Mouse (Mus musculus) ovary, postnatal 36 days (tissue): ENCODE measurements at regions not wholly inside any gene's neighbourhood (a gene's known extent, or its start where the extent isn't known, plus 50 kb on each side); places are given as distances from the start of the nearest gene placed in this dataset.

Source experiments
- DNase-seq: peaks from one replicate; pipeline ENCODE4 v3.0.0; 2022; ENCODE audit warnings: low spot score, mixed read lengths

DNA sequence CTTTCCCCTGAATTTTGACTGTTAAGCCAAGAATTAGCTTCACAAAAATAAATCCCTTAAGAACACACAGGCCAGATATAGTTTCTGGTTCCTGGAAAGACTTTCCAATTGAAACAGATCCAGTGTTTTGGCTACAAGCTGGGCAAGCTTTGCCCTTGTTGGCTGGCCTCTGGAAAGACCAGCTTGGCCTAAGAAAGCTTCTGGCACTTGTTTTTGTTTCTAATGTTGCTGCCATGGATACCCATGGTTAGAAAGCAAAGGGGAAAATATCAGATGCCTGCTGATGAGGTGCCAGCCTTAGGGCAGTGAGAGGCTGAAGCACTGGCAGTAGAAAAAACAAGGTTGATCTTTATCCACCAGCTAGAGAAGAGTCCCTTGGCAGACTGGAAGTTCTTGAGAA lies 228.2 kb downstream of the Klhl13 start:
- DNase-seq: peak; percentile 3

DNA sequence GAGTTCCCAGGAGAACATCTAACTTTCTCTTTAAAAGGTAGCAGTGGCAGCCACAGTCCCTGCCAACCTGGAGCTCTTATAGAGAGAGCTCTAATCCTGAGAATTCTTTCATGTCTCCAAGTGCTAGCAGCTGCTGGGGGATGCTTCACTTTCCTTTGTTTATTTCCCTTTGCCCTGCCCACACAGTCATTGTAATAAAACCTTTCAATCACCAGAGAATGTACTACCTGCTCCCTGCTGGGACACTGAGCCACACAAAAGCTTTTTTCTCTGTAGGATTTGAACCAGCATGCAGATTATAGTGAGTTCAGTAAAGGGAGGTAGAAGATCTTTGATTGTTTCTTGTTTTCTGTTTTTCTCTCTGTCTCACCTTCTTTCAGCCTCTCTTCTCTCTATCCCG lies 269.0 kb downstream of the Klhl13 start:
- no peak for DNase-seq

DNA sequence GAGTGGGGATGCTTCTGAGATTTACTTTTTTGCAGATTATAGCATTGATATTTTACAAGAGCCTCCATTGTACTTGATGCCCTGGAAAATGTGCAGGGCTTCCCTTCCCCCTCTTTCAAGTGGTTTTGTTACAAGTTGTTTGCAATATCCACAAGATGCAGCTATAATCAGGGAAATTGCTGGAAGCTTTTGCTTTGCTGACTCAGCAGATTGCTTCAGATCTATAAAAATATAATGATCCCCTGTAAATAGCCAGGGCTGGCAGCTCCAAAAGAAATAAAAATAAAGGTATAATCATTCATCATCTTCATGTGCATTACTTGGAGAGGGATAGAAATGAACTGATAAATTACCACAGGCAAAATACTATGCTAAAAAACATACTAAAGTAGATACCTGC lies 272.1 kb downstream of the Klhl13 start:
- DNase-seq: no peak

DNA sequence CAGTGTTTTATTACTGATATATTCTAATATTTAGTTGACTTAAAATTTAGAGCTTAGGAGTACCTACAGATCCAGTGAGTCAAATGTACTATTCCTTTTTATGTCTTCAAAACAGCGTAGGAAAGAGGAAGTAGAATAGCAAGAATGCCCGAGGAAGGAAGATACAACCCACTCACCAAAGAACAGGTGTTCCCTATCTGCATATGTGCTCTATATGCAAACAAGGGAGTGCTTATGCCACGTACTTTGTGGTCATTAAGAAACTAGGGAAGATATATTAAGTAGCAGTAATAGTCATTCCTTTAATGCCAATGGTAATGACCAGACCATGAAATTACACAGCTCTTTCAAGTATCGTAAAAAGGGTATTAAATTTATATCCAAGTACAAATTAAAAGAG lies 298.4 kb downstream of the Klhl13 start:
- DNase-seq: no peak

DNA sequence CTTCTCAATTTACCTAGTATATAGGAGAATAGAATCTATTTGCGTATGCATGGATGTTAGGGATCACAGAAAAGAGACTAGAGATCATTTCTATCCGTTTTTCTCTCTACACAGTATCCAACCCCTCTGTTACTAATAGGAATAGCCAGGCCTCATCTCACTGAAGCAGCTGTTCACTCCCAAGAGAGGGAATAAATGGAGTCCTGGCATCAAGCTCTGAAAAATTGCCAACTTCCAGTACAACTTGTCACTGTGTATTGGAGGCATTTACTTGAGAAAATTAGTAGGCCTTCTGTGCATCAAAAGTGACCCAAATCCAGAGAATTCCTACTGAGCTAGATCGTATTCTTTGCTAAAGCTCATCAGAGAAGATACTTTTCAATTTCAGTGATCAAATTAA lies 337.3 kb downstream of the Klhl13 start:
- no peak for DNase-seq

DNA sequence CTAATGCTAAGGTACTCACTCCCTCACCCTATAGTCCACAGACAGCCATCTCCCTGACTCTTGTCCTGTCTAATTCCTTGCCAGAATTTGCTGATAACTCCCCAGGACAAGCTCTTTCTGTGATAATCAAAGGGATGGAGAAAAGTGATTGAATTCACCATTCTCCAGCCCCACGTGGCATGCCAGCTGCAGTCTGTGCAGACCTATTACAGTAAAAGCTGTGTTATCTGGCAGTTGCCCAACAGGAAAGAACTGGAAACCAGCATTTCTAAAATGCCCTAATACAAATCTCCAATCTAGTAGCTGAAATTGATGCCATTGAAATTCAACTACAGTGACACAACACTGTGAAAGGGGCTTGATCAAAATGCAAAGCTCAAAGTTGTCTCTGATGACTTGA lies 349.3 kb downstream of the Klhl13 start:
- no peak for DNase-seq

DNA sequence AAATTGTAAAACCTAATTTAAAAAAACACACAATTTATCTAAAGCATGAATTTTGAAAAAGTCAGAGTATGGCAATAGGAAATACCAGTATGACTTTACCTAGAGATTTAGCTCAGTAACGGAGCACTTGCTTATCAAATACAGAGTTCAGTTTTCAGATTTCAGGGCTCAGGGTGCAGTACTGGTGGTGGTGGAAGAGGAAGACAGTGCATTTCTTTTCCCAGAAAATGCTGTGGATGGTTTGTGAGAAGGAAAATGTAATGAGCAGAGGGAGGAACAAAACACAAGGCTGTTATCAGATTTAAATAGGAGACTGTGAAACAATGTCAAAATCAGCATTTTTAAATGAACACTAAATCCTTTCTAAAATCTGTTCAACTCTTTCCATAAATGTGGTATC lies 349.8 kb downstream of the Klhl13 start:
- DNase-seq: no peak
